Mouse (Mus musculus): ENCODE results near the gene Il4.

GRCm38 (mm10) chr11:53615172-53615571 lies 3.3 kb downstream of the Il4 start:
- TF ChIP-seq CTCF (IDR thresholded peaks at IDR 0.05; ENCODE audit: extremely low read depth, insufficient read depth, insufficient read length, insufficient replicate concordance) (no peak), POLR2A (IDR thresholded peaks at IDR 0.05; ENCODE audit: low read depth, low read length) (no peak)

All from spleen, adult 2 months (tissue).